Comparison of ENCODE assay signal across 21 mouse cellular contexts in genomic region chr13:47549626-47550025, GRCm38 (mm10).
DNase-seq lines count a peak whose midpoint lies in the region; ATAC-seq and TF ChIP-seq lines count a peak whose summit lies in the region.
"Had no signal": no experiment of that assay in that cellular context is flagged by ENCODE, and none has a peak within 500 bp of the region (broad histone marks: within the 10 kb centered on the region; RNA-seq: fewer than 3 reads in every experiment).

No protein-coding gene starts in this region.

- H3K9me3 ChIP-seq in forebrain, embryonic 11.5 days (ENCODE audit: control insufficient read depth, low read length): no peaks in the 10 kb centered on the region
- H3K9me3 ChIP-seq in forebrain, embryonic 15.5 days: no peaks in the 10 kb centered on the region
- H3K9me3 ChIP-seq in forebrain, postnatal 0 days (ENCODE audit: low read length): no peaks in the 10 kb centered on the region
- H3K9me3 ChIP-seq in midbrain, embryonic 16.5 days (replicated peaks; ENCODE audit: control insufficient read depth, low read length, poor library complexity, severe bottlenecking): no peaks in the 10 kb centered on the region
- H3K9me3 ChIP-seq: embryonic facial prominence, embryonic 10.5 days; heart, embryonic 15.5 days; hindbrain, embryonic 15.5 days had no signal

- intact Hi-C loops in left cerebral cortex, adult 2 months (cut with DNase I): no loop called here

- no peak for DNase-seq in forebrain, embryonic 11.5 days (ENCODE audit: low spot score)
- DNase-seq in Muller cell, postnatal 12 days (ENCODE audit: inconsistent ontology term): peak; percentile 66
- no peak for DNase-seq in forebrain, postnatal 0 days
- no peak for DNase-seq in thymus, adult 18-20 months
- no peak for DNase-seq in left cerebral cortex, adult 2 months (ENCODE audit: extremely low spot score in 1 of 2, low spot score in 2 of 2)
- DNase-seq in spleen, postnatal 10 days (ENCODE audit: low spot score in 2 of 2): no peak
- DNase-seq: adrenal gland, adult 2 months; adrenal gland, postnatal 25 days; cerebellum, adult 2 months; cerebellum, postnatal 10 days; gastrocnemius, postnatal 14 days; heart, adult 2 months; heart, postnatal 14 days had no signal

- ATAC-seq in forebrain, embryonic 11.5 days (replicated peaks; ENCODE audit: low FRiP score): no peak
- ATAC-seq in forebrain, embryonic 15.5 days (replicated peaks): no peak
- 0 out of 2 replicates have a peak, but pooled peaks have one; percentile 36 for ATAC-seq in forebrain, postnatal 0 days
- ATAC-seq in midbrain, embryonic 16.5 days: peak; percentile 25; the same call in 1 of the 2 replicates
- ATAC-seq: inflammation-experienced regulatory T-cells, adult 6 months; Patski had no signal

- H3K27ac ChIP-seq in forebrain, embryonic 11.5 days (ENCODE audit: low read depth, low read length): no peak overlapping the region
- no peak overlapping the region for H3K27ac ChIP-seq in forebrain, embryonic 15.5 days (replicated peaks)
- H3K27ac ChIP-seq in forebrain, postnatal 0 days (ENCODE audit: low read depth, low read length): no peak overlapping the region
- H3K27ac ChIP-seq in midbrain, embryonic 16.5 days (ENCODE audit: low read length): peak overlapping the region; percentile 31; the same call in 1 of the 2 replicates
- H3K27ac ChIP-seq in left cerebral cortex, adult 2 months: no peak overlapping the region
- H3K27ac ChIP-seq: embryonic facial prominence, embryonic 10.5 days; heart, adult 2 months; heart, embryonic 15.5 days; hindbrain, embryonic 15.5 days had no signal

- no peak for TF ChIP-seq CTCF in forebrain, postnatal 0 days (IDR thresholded peaks at IDR 0.05; ENCODE audit: low read depth)
- no peak for TF ChIP-seq CTCF in left cerebral cortex, adult 2 months (IDR thresholded peaks at IDR 0.05)

- no peak overlapping the region for H3K4me3 ChIP-seq in forebrain, embryonic 11.5 days (ENCODE audit: low read depth, low read length)
- H3K4me3 ChIP-seq in forebrain, embryonic 15.5 days: no peak overlapping the region
- no peak overlapping the region for H3K4me3 ChIP-seq in forebrain, postnatal 0 days (ENCODE audit: low read depth, low read length)
- no peak overlapping the region for H3K4me3 ChIP-seq in midbrain, embryonic 16.5 days (ENCODE audit: low read depth, low read length)
- H3K4me3 ChIP-seq in left cerebral cortex, adult 2 months: no peak overlapping the region
- H3K4me3 ChIP-seq: embryonic facial prominence, embryonic 10.5 days; heart, adult 2 months; heart, embryonic 15.5 days; hindbrain, embryonic 15.5 days had no signal

- H3K4me1 ChIP-seq in forebrain, embryonic 11.5 days (replicated peaks; ENCODE audit: control insufficient read depth, insufficient read depth, low read length): peaks cover 2% of the 10 kb centered on the region; the same call in 1 of the 2 replicates
- H3K4me1 ChIP-seq in forebrain, embryonic 15.5 days: peaks cover 6% of the 10 kb centered on the region; the same call in 1 of the 2 replicates
- no peaks in the 10 kb centered on the region for H3K4me1 ChIP-seq in forebrain, postnatal 0 days (ENCODE audit: insufficient read depth)
- 0 out of 2 replicates have a peak, but pooled peaks cover 3% of the 10 kb centered on the region for H3K4me1 ChIP-seq in midbrain, embryonic 16.5 days (ENCODE audit: control insufficient read depth, insufficient read depth, low read length)
- H3K4me1 ChIP-seq: embryonic facial prominence, embryonic 10.5 days; heart, embryonic 15.5 days; hindbrain, embryonic 15.5 days had no signal

- peak overlapping the region; percentile 9; the same call in 1 of the 2 replicates for H3K9ac ChIP-seq in forebrain, embryonic 11.5 days (ENCODE audit: low read length)
- H3K9ac ChIP-seq in forebrain, embryonic 15.5 days (replicated peaks): no peak overlapping the region
- H3K9ac ChIP-seq in forebrain, postnatal 0 days: no peak overlapping the region
- H3K9ac ChIP-seq in midbrain, embryonic 16.5 days (ENCODE audit: low read depth, low read length): no peak overlapping the region
- H3K9ac ChIP-seq: heart, embryonic 15.5 days; hindbrain, embryonic 15.5 days had no signal

- H3K27me3 ChIP-seq in forebrain, embryonic 11.5 days (ENCODE audit: control insufficient read depth, insufficient read depth, low read length): no peaks in the 10 kb centered on the region
- H3K27me3 ChIP-seq in forebrain, embryonic 15.5 days: no peaks in the 10 kb centered on the region
- no peaks in the 10 kb centered on the region for H3K27me3 ChIP-seq in forebrain, postnatal 0 days (ENCODE audit: insufficient read depth, low read length)
- H3K27me3 ChIP-seq in midbrain, embryonic 16.5 days (ENCODE audit: control insufficient read depth, insufficient read depth, low read depth, low read length): no peaks in the 10 kb centered on the region
- H3K27me3 ChIP-seq: heart, embryonic 15.5 days; hindbrain, embryonic 15.5 days had no signal

- WGBS in forebrain, embryonic 11.5 days: 30% methylated on average over 6 of the region's 6 CpGs
- WGBS in forebrain, embryonic 15.5 days: 17% methylated on average over 6 of the region's 6 CpGs
- 19% methylated on average over 6 of the region's 6 CpGs for WGBS in forebrain, postnatal 0 days
- 30% methylated on average over 6 of the region's 6 CpGs for WGBS in midbrain, embryonic 16.5 days

- no peak overlapping the region for H3K4me2 ChIP-seq in forebrain, embryonic 11.5 days (ENCODE audit: low read depth, low read length, severe bottlenecking)
- no peak overlapping the region for H3K4me2 ChIP-seq in forebrain, embryonic 15.5 days (replicated peaks)
- no peak overlapping the region for H3K4me2 ChIP-seq in forebrain, postnatal 0 days (ENCODE audit: low read depth)
- no peak overlapping the region for H3K4me2 ChIP-seq in midbrain, embryonic 16.5 days (ENCODE audit: low read length)
- H3K4me2 ChIP-seq: heart, embryonic 11.5 days; heart, embryonic 15.5 days; hindbrain, embryonic 15.5 days had no signal

- H3K36me3 ChIP-seq in forebrain, embryonic 11.5 days (ENCODE audit: control insufficient read depth, insufficient read depth, low read length): no peaks in the 10 kb centered on the region
- no peaks in the 10 kb centered on the region for H3K36me3 ChIP-seq in forebrain, embryonic 15.5 days
- H3K36me3 ChIP-seq in forebrain, postnatal 0 days (ENCODE audit: insufficient read depth): no peaks in the 10 kb centered on the region
- H3K36me3 ChIP-seq in midbrain, embryonic 16.5 days (ENCODE audit: control insufficient read depth, insufficient read depth, low read length): no peaks in the 10 kb centered on the region
- H3K36me3 ChIP-seq: embryonic facial prominence, embryonic 10.5 days; heart, embryonic 15.5 days; hindbrain, embryonic 15.5 days had no signal

Comparison
In these comparisons a context has a peak if more than half of its experiments do, and no peak if none do; other contexts are left out.
1. ATAC-seq: peak in forebrain, postnatal 0 days (single experiment) and midbrain, embryonic 16.5 days (single experiment); none in forebrain, embryonic 11.5 days (single experiment) and forebrain, embryonic 15.5 days (single experiment).